Mouse (Mus musculus): ENCODE results near the gene Cmtm1. TPM values are rescaled to one million over a fixed set of nuclear protein-coding genes. Genes with fewer than 3 reads are reported as not detected.

Gene Cmtm1
- not detected for polyA plus RNA-seq (2012; fragmentation: generic; extraction: Trizol)

GRCm38 (mm10) chr8:104309441-104310155 lies at the start of gene Cmtm1, which contains the start of gene Gm45711:
TSS of gene Cmtm1 (minus strand) at chr8:104310145.
TSS of gene Gm45711 (minus strand) at chr8:104310081.

GRCm38 (mm10) chr8:104339229-104339982 lies 29.5 kb upstream of the Cmtm1 start, which contains the start of gene Cmtm3:
TSS of gene Cmtm3 (plus strand) at chr8:104339410.

GRCm38 (mm10) chr8:104321930-104322329 lies 12.0 kb upstream of the Cmtm1 start, which contains the start of gene Cmtm2b:
TSS of gene Cmtm2b (plus strand) at chr8:104322230.

GRCm38 (mm10) chr8:104321267-104321666 lies 11.3 kb upstream of the Cmtm1 start, which contains the start of gene Gm11020:
TSS of gene Gm11020 (plus strand) at chr8:104321567.

GRCm38 (mm10) chr8:104293081-104293480 lies 16.9 kb downstream of the Cmtm1 start, which contains the start of gene Cmtm2a:
TSS of gene Cmtm2a (minus strand) at chr8:104293181.

DNA sequence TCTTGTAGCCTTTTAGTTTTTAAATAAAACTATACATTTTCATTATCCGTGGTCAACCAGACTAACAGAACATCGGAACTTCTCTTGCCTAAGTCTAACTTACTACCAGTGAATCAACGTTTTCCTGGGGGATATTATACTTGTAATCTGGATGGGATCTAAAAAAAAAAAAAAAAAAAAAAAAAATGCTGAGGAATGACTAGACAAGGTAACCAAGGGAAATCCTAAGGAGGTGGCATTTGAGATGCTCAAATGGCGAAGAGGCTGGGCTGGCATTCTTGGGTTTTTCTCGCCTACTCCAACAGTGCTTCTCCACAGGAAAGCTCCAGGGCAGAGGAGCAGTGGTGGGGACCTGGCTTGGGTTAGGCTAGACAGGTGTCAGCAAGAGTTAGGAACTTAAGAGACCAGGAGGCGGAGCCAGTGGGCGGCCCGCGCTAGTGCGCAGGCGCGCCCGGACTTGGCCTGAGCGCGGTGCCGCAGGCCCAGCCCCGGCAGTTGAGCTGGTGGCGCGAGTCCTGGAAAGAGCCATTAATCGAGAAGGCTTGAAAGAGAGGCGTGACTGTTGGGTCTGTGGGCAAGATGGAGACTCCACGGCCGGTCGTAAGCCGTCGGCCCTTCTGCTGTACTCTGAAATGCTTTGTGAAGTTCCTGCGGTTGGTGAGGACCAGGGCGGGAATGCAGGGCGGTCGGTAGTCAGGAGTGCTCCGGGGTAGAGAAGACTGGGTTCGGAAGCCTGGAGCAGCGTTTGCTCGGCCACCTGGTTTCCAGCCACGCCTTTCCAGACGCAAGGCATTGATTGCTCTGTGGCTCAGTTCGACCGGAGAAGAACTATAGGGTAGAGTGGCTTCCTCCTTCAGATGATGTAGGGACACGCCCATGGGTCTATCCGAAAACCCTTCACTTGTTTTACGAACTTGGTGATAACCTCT lies 59.2 kb downstream of the Cmtm1 start, which contains the start of gene Cklf:
Gene Cklf, plus strand, starts transcription at position 423 of the 929 bp plus-strand sequence.

GRCm38 (mm10) chr8:104248276-104248675 lies 61.7 kb downstream of the Cmtm1 start, which contains the start of gene Tk2:
TSS of gene Tk2 (minus strand) at chr8:104248558.

Other genes with a start within 250 kb of the Cmtm1 start
- under 1 TPM; 0.01 to 0.06 TPM for gene Cdh5, start 208.5 kb downstream of the Cmtm1 start, polyA plus RNA-seq (2012; fragmentation: generic; extraction: Trizol)
- under 1 TPM; 0.12 to 0.20 TPM for gene Bean1, start 139.7 kb downstream of the Cmtm1 start, polyA plus RNA-seq (2012; fragmentation: generic; extraction: Trizol)
- 10 to 100 TPM in 1 of 2 experiments, 1 to 10 TPM in 1; 6.6 to 16.1 TPM for gene Tk2, start 61.6 kb downstream of the Cmtm1 start, polyA plus RNA-seq (2012; fragmentation: generic; extraction: Trizol)
- gene Cklf, start 59.3 kb downstream of the Cmtm1 start, polyA plus RNA-seq (2012; fragmentation: generic; extraction: Trizol), result 10 to 100 TPM in 1 of 2 experiments, 1 to 10 TPM in 1; 4.1 to 12.2 TPM
- not detected for gene Cmtm2a, start 17.0 kb downstream of the Cmtm1 start, polyA plus RNA-seq (2012; fragmentation: generic; extraction: Trizol)
- not detected for gene Gm45711, start 64 bp downstream of the Cmtm1 start, polyA plus RNA-seq (2012; fragmentation: generic; extraction: Trizol)
- gene Gm11020, start 11.4 kb upstream of the Cmtm1 start, polyA plus RNA-seq (2012; fragmentation: generic; extraction: Trizol), result not detected
- gene Cmtm2b, start 12.1 kb upstream of the Cmtm1 start, polyA plus RNA-seq (2012; fragmentation: generic; extraction: Trizol), result not detected
- 100 to 1,000 TPM in 1 of 2 experiments, 10 to 100 TPM in 1; 31.0 to 123 TPM for gene Cmtm3, start 29.3 kb upstream of the Cmtm1 start, polyA plus RNA-seq (2012; fragmentation: generic; extraction: Trizol)
- 1 to 10 TPM; 4.0 to 7.7 TPM for gene Cmtm4, start 85.7 kb upstream of the Cmtm1 start, polyA plus RNA-seq (2012; fragmentation: generic; extraction: Trizol)
- gene Dync1li2, start 132.9 kb upstream of the Cmtm1 start, polyA plus RNA-seq (2012; fragmentation: generic; extraction: Trizol), result 10 to 100 TPM in 1 of 2 experiments, 1 to 10 TPM in 1; 2.8 to 28.7 TPM
- gene Terb1, start 199.8 kb upstream of the Cmtm1 start, polyA plus RNA-seq (2012; fragmentation: generic; extraction: Trizol), result not detected
- gene Nae1, start 224.5 kb upstream of the Cmtm1 start, polyA plus RNA-seq (2012; fragmentation: generic; extraction: Trizol), result 1 to 10 TPM; 1.5 to 9.5 TPM
- gene Car7, start 224.5 kb upstream of the Cmtm1 start, polyA plus RNA-seq (2012; fragmentation: generic; extraction: Trizol), result under 1 TPM; 0.09 to 0.51 TPM

All from C3H10T1/2 (cell line).